Mouse (Mus musculus) heart, adult 8-10 months (tissue): Measurements from ENCODE around the gene Eif3j1. TPM values are rescaled to one million over a fixed set of nuclear protein-coding genes. Genes with fewer than 3 reads are reported as not detected.
"Not testable (repeated sequence)": the region's sequence is repeated elsewhere in the genome, so short reads cannot be mapped to it uniquely, and the experiment has no call there.

ENCODE experiments used
- DNase-seq: peaks from one replicate; pipeline ENCODE4 v3.0.0; 2022; ENCODE audit warnings: low spot score
- total RNA-seq, 4 experiments: library from RNA; stranded (reverse); gene quantifications; 2 replicates each; pipeline ENCODE4 v1.2.4; 2022

The Eif3j1 gene
- 10 to 100 TPM; 22.2 to 24.9 (median 23.2) TPM for total RNA-seq

DNA sequence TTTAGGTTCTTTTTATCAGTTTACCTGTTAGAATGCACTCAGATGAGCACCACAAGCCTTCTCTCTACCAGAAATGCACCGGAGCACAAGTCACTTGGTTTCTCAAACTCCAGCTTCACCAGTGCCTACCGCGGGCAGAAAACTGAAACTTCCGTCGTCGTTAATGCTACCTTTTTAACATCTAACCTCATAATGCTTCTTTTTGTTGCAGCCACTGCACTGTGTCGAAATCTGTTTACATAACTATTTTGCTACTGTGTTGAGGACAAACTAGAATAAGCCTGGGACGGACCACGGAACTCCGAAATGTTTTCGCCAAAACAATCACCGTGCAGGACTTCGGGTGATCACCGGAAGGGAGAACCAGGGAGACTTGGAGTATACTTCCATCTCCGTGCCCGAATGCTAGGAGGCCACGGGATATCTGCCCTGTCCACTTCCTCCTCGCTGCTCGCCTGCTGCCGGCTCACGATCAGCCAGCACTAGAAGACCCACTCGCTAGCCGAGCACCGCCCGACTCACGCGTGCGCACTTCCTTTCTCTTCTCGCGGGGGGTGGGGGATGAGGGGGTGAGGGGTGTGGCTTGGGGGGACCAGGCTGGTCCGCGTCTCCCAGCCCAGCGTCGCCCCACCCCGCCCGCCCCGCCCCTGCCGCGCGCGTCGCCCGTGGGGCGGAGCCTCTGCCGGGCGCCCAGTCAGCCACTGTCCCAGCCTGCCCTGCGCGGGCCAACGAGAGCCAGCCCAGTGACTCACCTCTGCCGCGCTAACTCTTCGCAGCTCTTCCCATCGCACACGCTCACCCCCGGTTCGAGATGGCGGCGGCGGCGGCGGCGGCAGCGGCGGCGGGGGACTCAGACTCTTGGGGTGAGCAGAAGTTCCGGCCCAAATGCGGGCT lies at the start of gene Eif3j1:
Gene Eif3j1 (plus strand): TSS at position 685 of the 894 bp plus-strand sequence.
- peak; percentile 88 for DNase-seq

DNA sequence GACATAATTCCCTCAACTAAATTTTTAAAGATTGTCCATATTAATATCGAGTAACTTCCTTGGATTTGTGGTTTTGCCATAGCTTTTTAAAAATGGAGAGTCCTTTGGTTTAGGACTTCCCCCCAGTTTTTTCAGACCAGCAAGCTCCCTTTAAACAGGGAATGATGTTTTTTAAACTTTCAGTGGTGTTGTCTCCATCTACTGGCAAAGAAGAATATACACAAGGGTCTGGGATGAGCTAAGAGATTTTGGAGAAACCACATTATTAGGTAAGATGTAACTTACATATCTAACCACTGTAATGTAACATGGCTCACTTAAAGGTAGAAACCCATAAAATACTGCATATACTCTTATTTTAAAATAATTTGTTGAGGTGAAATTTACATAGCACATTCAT lies 32.6 kb upstream of the Eif3j1 start:
- no peak for DNase-seq

- no peak for DNase-seq
These were observed 19.5 kb upstream of the Eif3j1 start for GRCm38 (mm10) chr2:122008832-122009231.

- no peak for DNase-seq
These were observed 16.9 kb upstream of the Eif3j1 start for GRCm38 (mm10) chr2:122011441-122011840.

- no peak for DNase-seq
These were observed 9.6 kb upstream of the Eif3j1 start for GRCm38 (mm10) chr2:122018705-122019104.

- no peak for DNase-seq
These were observed 6.1 kb upstream of the Eif3j1 start for GRCm38 (mm10) chr2:122022284-122022683.

GRCm38 (mm10) chr2:122027091-122027490 lies 1.3 kb upstream of the Eif3j1 start:
- not testable (repeated sequence) for DNase-seq

- peak; percentile 29 for DNase-seq
These were observed 682 bp downstream of the Eif3j1 start for GRCm38 (mm10) chr2:122028756-122029700.

- no peak for DNase-seq
These were observed 3.6 kb downstream of the Eif3j1 start for GRCm38 (mm10) chr2:122031970-122032369.

DNA sequence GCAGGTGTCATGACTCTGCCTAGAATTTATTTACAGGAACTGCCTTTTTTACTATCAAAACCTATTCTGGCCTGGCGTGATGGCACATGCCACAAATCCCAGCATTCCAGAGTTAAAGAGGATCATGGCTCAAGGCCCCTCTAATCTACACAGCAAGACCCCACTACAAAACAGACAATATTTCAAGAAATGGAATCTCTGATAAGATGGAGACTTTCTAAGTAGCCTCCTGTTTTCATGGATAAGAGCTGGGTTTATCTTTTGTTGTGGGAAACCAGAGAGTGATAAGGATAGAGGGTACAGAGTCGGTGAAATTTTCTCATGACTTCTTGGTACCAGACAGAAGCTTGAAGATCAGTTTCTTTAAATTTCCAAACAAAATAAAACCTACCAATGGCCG lies 7.7 kb downstream of the Eif3j1 start:
- no peak for DNase-seq

GRCm38 (mm10) chr2:122043926-122044325 lies 15.6 kb downstream of the Eif3j1 start:
- no peak for DNase-seq

- no peak for DNase-seq
These were observed 31.2 kb downstream of the Eif3j1 start for GRCm38 (mm10) chr2:122059365-122060115.

- no peak for DNase-seq
These were observed 37.0 kb downstream of the Eif3j1 start for GRCm38 (mm10) chr2:122065200-122065969.

GRCm38 (mm10) chr2:122066241-122066640 lies 37.9 kb downstream of the Eif3j1 start:
- no peak for DNase-seq

GRCm38 (mm10) chr2:122069144-122069912 lies 41.0 kb downstream of the Eif3j1 start:
- no peak for DNase-seq

GRCm38 (mm10) chr2:122069922-122070321 lies 41.6 kb downstream of the Eif3j1 start:
- peak; percentile 64 for DNase-seq

GRCm38 (mm10) chr2:122081728-122082456 lies 53.5 kb downstream of the Eif3j1 start:
- no peak for DNase-seq

DNA sequence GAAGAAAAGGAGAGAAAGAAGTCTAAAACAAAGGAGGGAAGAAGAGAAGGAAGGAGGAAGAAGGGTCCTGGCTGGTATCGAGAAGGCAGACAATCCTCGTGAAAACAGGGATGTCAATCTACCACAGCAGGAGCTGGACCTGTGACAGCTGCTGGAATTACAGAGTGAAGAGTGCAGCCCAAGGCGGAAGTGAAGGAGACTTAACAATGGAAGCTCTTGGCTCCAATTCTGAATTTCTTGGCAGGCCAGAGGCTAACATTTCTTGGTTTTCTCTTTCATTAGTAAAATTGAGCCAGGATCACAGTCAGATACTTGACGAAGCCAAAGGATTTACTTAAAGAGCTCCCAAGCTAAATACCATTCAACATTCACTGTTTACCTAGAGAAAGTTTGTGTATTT lies 58.1 kb downstream of the Eif3j1 start:
- DNase-seq = peak; percentile 35

- no peak for DNase-seq
These were observed 65.5 kb downstream of the Eif3j1 start for GRCm38 (mm10) chr2:122093844-122094243.
